Comparison of ENCODE assay signal across 21 mouse cellular contexts in the genomic region with DNA sequence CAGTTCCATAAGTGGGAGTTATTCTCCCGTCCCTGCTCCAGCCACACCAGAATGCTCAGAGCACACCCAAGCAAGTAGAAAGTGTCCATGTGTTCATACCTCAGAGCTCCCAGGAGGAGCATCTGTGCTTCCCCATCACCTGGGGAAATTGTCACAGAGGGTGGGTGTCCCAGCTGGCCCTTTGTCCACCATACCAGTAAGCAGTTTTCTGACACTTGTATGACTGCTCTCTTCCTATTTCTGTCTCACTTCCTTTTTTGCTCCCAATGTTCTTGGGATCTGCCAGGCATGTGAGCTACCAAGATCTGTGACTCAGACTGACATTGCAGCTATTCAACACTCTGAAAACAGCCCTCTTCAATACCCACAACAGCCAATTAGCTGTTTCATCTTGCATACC.
"Had no signal": no experiment of that assay in that cellular context is flagged by ENCODE, and none has a peak within 500 bp of the region (broad histone marks: within the 10 kb centered on the region; RNA-seq: fewer than 3 reads in every experiment).

No protein-coding gene starts in this region.

- DNase-seq: forebrain, postnatal 0 days; gastrocnemius, postnatal 14 days; gastrocnemius, postnatal 36 days; heart, postnatal 14 days; heart, postnatal 36 days; kidney, adult 11 months; kidney, adult 2 months; kidney, postnatal 10 days; kidney, postnatal 25 days; kidney, postnatal 4 days had no signal

- H3K27me3 ChIP-seq: heart, embryonic 13.5 days; heart, embryonic 15.5 days; hindbrain, embryonic 13.5 days; hindbrain, embryonic 15.5 days; limb, embryonic 13.5 days; limb, embryonic 15.5 days; liver, embryonic 12.5 days had no signal

- H3K9me3 ChIP-seq: heart, embryonic 15.5 days; hindbrain, embryonic 15.5 days; limb, embryonic 13.5 days; limb, embryonic 15.5 days had no signal

- H3K4me1 ChIP-seq: heart, embryonic 13.5 days; heart, embryonic 15.5 days; hindbrain, embryonic 13.5 days; hindbrain, embryonic 15.5 days; limb, embryonic 15.5 days; liver, embryonic 12.5 days had no signal

- H3K4me3 ChIP-seq: heart, embryonic 13.5 days; heart, embryonic 15.5 days; hindbrain, embryonic 13.5 days; hindbrain, embryonic 15.5 days; layer of hippocampus, adult 2 months; left cerebral cortex, adult 2 months; limb, embryonic 13.5 days; limb, embryonic 15.5 days; liver, embryonic 12.5 days had no signal

- H3K36me3 ChIP-seq: heart, embryonic 13.5 days; heart, embryonic 15.5 days; hindbrain, embryonic 13.5 days; hindbrain, embryonic 15.5 days; limb, embryonic 13.5 days; limb, embryonic 15.5 days; liver, embryonic 12.5 days had no signal

- H3K27ac ChIP-seq: heart, embryonic 13.5 days; heart, embryonic 15.5 days; hindbrain, embryonic 13.5 days; hindbrain, embryonic 15.5 days; hindbrain, postnatal 0 days; layer of hippocampus, adult 2 months; left cerebral cortex, adult 2 months; limb, embryonic 13.5 days; limb, embryonic 15.5 days; liver, embryonic 12.5 days; liver, embryonic 14.5 days had no signal
